Mouse (Mus musculus) heart, postnatal 0 days (tissue): ENCODE results near the gene 4930544G11Rik. TPM values are rescaled to one million over a fixed set of nuclear protein-coding genes. Genes with fewer than 3 reads are reported as not detected.

Experiments used
- ATAC-seq: fragments of 200-750 bp; cut with Nextera tagmentation; 2 replicates; pipeline ENCODE4 v1.8.0; 2017; ENCODE audit warnings: low read depth, moderate number of reproducible peaks, moderate library complexity; ENCODE audit not compliant: insufficient read depth
- DNase-seq: peaks from one replicate; pipeline ENCODE4 v3.0.0-alpha.2; 2016; ENCODE audit warnings: low spot score
- H3K27ac ChIP-seq: fragments of 300-500 bp; sonication (generic); 2 replicates; pipeline ENCODE4 v1.5.1; 2014; ENCODE audit warnings: low read depth, mild to moderate bottlenecking
- H3K27me3 ChIP-seq: fragments of 300-500 bp; sonication (generic); 2 replicates; pipeline ENCODE4 v1.6.1; 2014; ENCODE audit warnings: low read length, mixed read lengths; ENCODE audit not compliant: control insufficient read depth, insufficient read depth
- H3K36me3 ChIP-seq: fragments of 300-500 bp; sonication (generic); replicated peaks from 2 replicates; pipeline ENCODE4 v1.6.1; 2014; ENCODE audit warnings: low read length, mixed read lengths; ENCODE audit not compliant: control insufficient read depth, insufficient read depth
- H3K4me1 ChIP-seq: fragments of 300-500 bp; sonication (generic); 2 replicates; pipeline ENCODE4 v1.6.1; 2014; ENCODE audit warnings: antibody characterized with exemption; ENCODE audit not compliant: control insufficient read depth, insufficient read depth
- H3K4me2 ChIP-seq: fragments of 300-500 bp; sonication (generic); 2 replicates; pipeline ENCODE4 v1.6.1; 2014; ENCODE audit warnings: low read depth, mild to moderate bottlenecking, low read length, moderate library complexity
- H3K4me3 ChIP-seq: fragments of 300-500 bp; sonication (generic); 2 replicates; pipeline ENCODE4 v1.5.1; 2014; ENCODE audit warnings: low read depth, low read length
- H3K9ac ChIP-seq: fragments of 300-500 bp; sonication (generic); replicated peaks from 2 replicates; pipeline ENCODE4 v1.6.1; 2014; ENCODE audit warnings: low read depth, low read length, mixed read lengths
- H3K9me3 ChIP-seq: fragments of 300-500 bp; sonication (generic); replicated peaks from 2 replicates; pipeline ENCODE4 v1.6.1; 2016; ENCODE audit warnings: low read length; ENCODE audit not compliant: control insufficient read depth
- CTCF ChIP-seq: IDR thresholded peaks from 2 replicates; pipeline ENCODE4 v1.5.1; 2016; ENCODE audit warnings: antibody characterized with exemption, control low read depth, low read depth
- EP300 ChIP-seq: IDR thresholded peaks from 2 replicates; pipeline ENCODE4 v1.6.1; 2016; ENCODE audit warnings: antibody characterized with exemption, low read depth
- WGBS: fragments of 180-500 bp; shearing (Covaris S2); extraction: QIAGEN DNeasy Blood & Tissue Kit; methylation state at CpG from one replicate; pipeline ENCODE4 v1.1.7; 2014; 5-methylcytosine and 5-hydroxymethylcytosine counted together
- polyA plus RNA-seq: library from polyadenylated mRNA; unstranded; fragments of >200 nt; fragmentation: Nextera tagmentation; extraction: Ambion mirVana; gene quantifications from 2 replicates; pipeline ENCODE4 v1.2.1, GENCODE M21; 2015
- total RNA-seq: library from RNA; depleted of rRNA; stranded (reverse); fragments of >200 nt; gene quantifications from 2 replicates; pipeline ENCODE4 v1.2.3, GENCODE M21; 2014; ENCODE audit warnings: low replicate concordance; rRNA removed

The 4930544G11Rik gene
- total RNA-seq (not detected in 2 replicates), polyA plus RNA-seq (not detected in 2 replicates)

- 90% methylated on average over 10 of the region's 10 CpGs for WGBS
- no peak for ATAC-seq
- DNase-seq, result no peak
Measured at GRCm38 (mm10) chr6:65952309-65952708, at the start of gene 4930544G11Rik. Gene 4930544G11Rik (plus strand): TSS chr6:65952609.

GRCm38 (mm10) chr6:65906657-65907182 is 45.7 kb upstream of the 4930544G11Rik start:
- peaks cover 46% of the 10 kb centered on the region; the same call in 1 of the 2 replicates for H3K36me3 ChIP-seq
- ATAC-seq, result no peak
- H3K27me3 ChIP-seq, result no peaks in the 10 kb centered on the region
- no peaks in the 10 kb centered on the region for H3K4me1 ChIP-seq
- TF ChIP-seq EP300 (no peak), CTCF (no peak)
- H3K4me2 ChIP-seq, result no peak overlapping the region
- no peaks in the 10 kb centered on the region for H3K9me3 ChIP-seq
- no peak overlapping the region for H3K9ac ChIP-seq
- H3K4me3 ChIP-seq, result no peak overlapping the region
- no peak overlapping the region for H3K27ac ChIP-seq
- DNase-seq, result no peak
- WGBS, result 87% methylated on average over 2 of the region's 2 CpGs

More at GRCm38 (mm10) chr6:65952309-65952708, at the start of gene 4930544G11Rik:
- Histone ChIP-seq H3K9ac (no peak within 1 kb of the TSS), H3K4me2 (no peak within 1 kb of the TSS), H3K4me1 (no peaks in the 10 kb centered on the region), H3K4me3 (no peak within 1 kb of the TSS), H3K9me3 (0 out of 2 replicates have a peak, but pooled peaks cover 3% of the 10 kb centered on the region), H3K27ac (no peak within 1 kb of the TSS), H3K36me3 (no peaks in the 10 kb centered on the region), H3K27me3 (no peaks in the 10 kb centered on the region)
- no peak for TF ChIP-seq CTCF
- no peak for TF ChIP-seq EP300

GRCm38 (mm10) chr6:65915421-65915820 is 37.0 kb upstream of the 4930544G11Rik start:
- H3K4me1 ChIP-seq, result no peaks in the 10 kb centered on the region
- H3K27ac ChIP-seq, result no peak overlapping the region
- no peak overlapping the region for H3K9ac ChIP-seq
- 77% methylated on average over 5 of the region's 5 CpGs for WGBS
- no peak overlapping the region for H3K4me3 ChIP-seq
- H3K4me2 ChIP-seq, result no peak overlapping the region
- no peaks in the 10 kb centered on the region for H3K27me3 ChIP-seq
- no peak for ATAC-seq
- H3K36me3 ChIP-seq, result peaks cover 12% of the 10 kb centered on the region; the same call in 1 of the 2 replicates
- no peaks in the 10 kb centered on the region for H3K9me3 ChIP-seq
- DNase-seq, result no peak
- TF ChIP-seq EP300, result no peak
- TF ChIP-seq CTCF, result no peak

- DNase-seq (peak; percentile 64), ATAC-seq (peak; percentile 80; the same call in 1 of the 2 replicates)
- Histone ChIP-seq H3K36me3 (no peaks in the 10 kb centered on the region), H3K9ac (no peak overlapping the region), H3K4me1 (peaks cover 17% of the 10 kb centered on the region), H3K4me2 (no peak overlapping the region), H3K4me3 (no peak overlapping the region), H3K27ac (no peak overlapping the region), H3K27me3 (no peaks in the 10 kb centered on the region), H3K9me3 (no peaks in the 10 kb centered on the region)
- TF ChIP-seq EP300, result no peak
- no peak for TF ChIP-seq CTCF
- 18% methylated on average over 3 of the region's 3 CpGs for WGBS
Measured at GRCm38 (mm10) chr6:65921703-65922102, 30.7 kb upstream of the 4930544G11Rik start.

GRCm38 (mm10) chr6:65923501-65924084 is 28.8 kb upstream of the 4930544G11Rik start:
- H3K27me3 ChIP-seq, result no peaks in the 10 kb centered on the region
- 92% methylated on average over 4 of the region's 4 CpGs for WGBS
- peaks cover 4% of the 10 kb centered on the region; the same call in 1 of the 2 replicates for H3K36me3 ChIP-seq
- no peak overlapping the region for H3K4me2 ChIP-seq
- H3K27ac ChIP-seq, result no peak overlapping the region
- no peak overlapping the region for H3K4me3 ChIP-seq
- no peak overlapping the region for H3K9ac ChIP-seq
- TF ChIP-seq EP300, result no peak
- TF ChIP-seq CTCF, result no peak
- ATAC-seq (no peak), DNase-seq (no peak)
- H3K4me1 ChIP-seq, result peaks cover 17% of the 10 kb centered on the region
- H3K9me3 ChIP-seq, result no peaks in the 10 kb centered on the region
